In the genomic region with DNA sequence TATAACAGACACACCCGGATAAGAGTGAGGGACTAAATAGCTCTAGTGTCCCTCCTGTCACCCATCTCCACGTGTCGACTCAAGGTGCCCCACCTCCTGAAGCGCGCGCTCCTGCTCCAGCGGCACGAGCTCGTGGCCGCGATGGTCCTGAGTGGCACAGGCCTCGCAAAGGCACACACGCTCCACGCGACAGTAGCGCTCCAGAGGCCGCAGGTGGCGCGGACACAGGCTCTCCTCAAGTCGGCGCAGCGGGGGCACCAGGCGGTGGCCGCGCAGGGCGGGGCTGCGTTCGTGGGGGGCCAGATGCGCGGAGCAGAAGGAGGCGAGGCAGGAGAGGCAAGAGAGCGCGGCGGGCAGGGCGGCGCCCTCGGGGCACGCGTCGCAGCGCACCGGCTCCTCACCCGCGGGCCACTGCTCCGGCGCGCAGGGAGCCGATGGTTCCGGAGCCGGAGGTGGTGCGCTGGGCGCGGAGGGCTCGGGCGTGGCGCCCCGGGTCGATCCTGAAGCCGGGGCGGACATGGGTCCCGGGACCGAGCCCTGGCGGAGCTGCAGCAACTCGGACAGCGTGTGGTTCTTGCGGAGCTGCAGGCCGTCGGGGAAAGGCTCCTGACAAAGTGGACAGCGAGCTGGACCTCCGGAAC, we compare ENCODE assay signal across 8 mouse cellular contexts. TPM values are rescaled to one million over a fixed set of nuclear protein-coding genes. Genes with fewer than 3 reads are reported as not detected.
DNase-seq lines count a peak whose midpoint lies in the region; ATAC-seq and TF ChIP-seq lines count a peak whose summit lies in the region.

No protein-coding gene starts in this region.

- TF ChIP-seq CTCF in thymus, adult 2 months (IDR thresholded peaks at IDR 0.05; ENCODE audit: borderline replicate concordance, control insufficient read depth, extremely low read depth, insufficient read depth, low read length, poor library complexity) = no peak
- 0 out of 2 replicates have a peak, but pooled peaks have one; percentile 2 for TF ChIP-seq CTCF in kidney, adult 2 months (conservative IDR thresholded peaks at IDR 0.05; ENCODE audit: insufficient read depth, insufficient read length, low read depth, low read length)
- TF ChIP-seq CTCF in stomach, postnatal 0 days (IDR thresholded peaks at IDR 0.05; ENCODE audit: low read depth) = peak; percentile 41

- H3K36me3 ChIP-seq in thymus, adult 2 months (ENCODE audit: control insufficient read depth, insufficient read depth, low read length) = no peaks in the 10 kb centered on the region
- no peaks in the 10 kb centered on the region for H3K36me3 ChIP-seq in forebrain, embryonic 16.5 days (ENCODE audit: control insufficient read depth, insufficient read depth)
- H3K36me3 ChIP-seq in kidney, adult 2 months (ENCODE audit: control insufficient read depth, insufficient read depth, low read length) = peaks cover 2% of the 10 kb centered on the region; the same call in 1 of the 2 replicates
- 0 out of 2 replicates have a peak, but pooled peaks cover 2% of the 10 kb centered on the region for H3K36me3 ChIP-seq in stomach, postnatal 0 days (ENCODE audit: control insufficient read depth, insufficient read depth, low read length)

- no peak overlapping the region for H3K27ac ChIP-seq in thymus, adult 2 months (ENCODE audit: control insufficient read depth, insufficient read depth, low read length)
- H3K27ac ChIP-seq in forebrain, embryonic 16.5 days (ENCODE audit: low read length) = no peak overlapping the region
- H3K27ac ChIP-seq in kidney, adult 2 months (ENCODE audit: insufficient read depth, low read depth, low read length) = peak overlapping the region; percentile 91
- H3K27ac ChIP-seq in stomach, postnatal 0 days (replicated peaks) = peak overlapping the region; percentile 86

- H3K4me1 ChIP-seq in thymus, adult 2 months (replicated peaks; ENCODE audit: control insufficient read depth, insufficient read depth, low read length) = peaks cover 8% of the 10 kb centered on the region; the same call in 1 of the 2 replicates
- H3K4me1 ChIP-seq in forebrain, embryonic 16.5 days (replicated peaks; ENCODE audit: control insufficient read depth, insufficient read depth, low read length) = peaks cover 35% of the 10 kb centered on the region
- H3K4me1 ChIP-seq in kidney, adult 2 months (ENCODE audit: control insufficient read depth, insufficient read depth, low read length) = peaks cover 26% of the 10 kb centered on the region; the same call in 1 of the 2 replicates
- H3K4me1 ChIP-seq in stomach, postnatal 0 days (replicated peaks; ENCODE audit: control insufficient read depth, insufficient read depth) = peaks cover 18% of the 10 kb centered on the region

- H3K4me2 ChIP-seq in forebrain, embryonic 16.5 days (ENCODE audit: low read length) = peak overlapping the region; percentile 50
- peak overlapping the region; percentile 79 for H3K4me2 ChIP-seq in stomach, postnatal 0 days (replicated peaks; ENCODE audit: low read depth)

- DNase-seq in thymus, adult 2 months = no peak
- DNase-seq in thymus, adult 18-20 months = no peak
- peak; percentile 62 for DNase-seq in kidney, adult 2 months
- DNase-seq in lung, postnatal 4 days = peak; percentile 55 to 67
- DNase-seq in stomach, postnatal 0 days (ENCODE audit: low spot score) = peak; percentile 62
- DNase-seq in cerebellum, adult 9-10 months = no peak

- H3K4me3 ChIP-seq in thymus, adult 2 months (ENCODE audit: control insufficient read depth, insufficient read depth, low read length) = peak overlapping the region; percentile 33
- peak overlapping the region; percentile 39 for H3K4me3 ChIP-seq in forebrain, embryonic 16.5 days (replicated peaks; ENCODE audit: low read length)
- peak overlapping the region; percentile 90 for H3K4me3 ChIP-seq in kidney, adult 2 months (ENCODE audit: insufficient read depth, low read depth, low read length)
- peak overlapping the region; percentile 71 for H3K4me3 ChIP-seq in stomach, postnatal 0 days (ENCODE audit: low read depth, low read length)

- H3K27me3 ChIP-seq in thymus, adult 2 months (ENCODE audit: control insufficient read depth, insufficient read depth, low read length) = peaks cover 11% of the 10 kb centered on the region; the same call in 1 of the 2 replicates
- H3K27me3 ChIP-seq in forebrain, embryonic 16.5 days (replicated peaks; ENCODE audit: control insufficient read depth, insufficient read depth, low read length) = peaks cover 54% of the 10 kb centered on the region
- H3K27me3 ChIP-seq in kidney, adult 2 months (replicated peaks; ENCODE audit: control insufficient read depth, insufficient read depth, low read length) = no peaks in the 10 kb centered on the region
- no peaks in the 10 kb centered on the region for H3K27me3 ChIP-seq in stomach, postnatal 0 days (ENCODE audit: control insufficient read depth, insufficient read depth, low read length)

- no peak for TF ChIP-seq POLR2A in thymus, adult 2 months (IDR thresholded peaks at IDR 0.05; ENCODE audit: control insufficient read depth, extremely low read depth, insufficient read depth, low read length, poor library complexity)
- peak; percentile 19 for TF ChIP-seq POLR2A in kidney, adult 2 months (IDR thresholded peaks at IDR 0.05; ENCODE audit: low read depth, low read length)

- peak overlapping the region; percentile 38 for H3K9ac ChIP-seq in forebrain, embryonic 16.5 days (replicated peaks; ENCODE audit: low read depth, low read length)
- H3K9ac ChIP-seq in stomach, postnatal 0 days (ENCODE audit: low read length) = peak overlapping the region; percentile 80

- 2% methylated on average over 70 of the region's 70 CpGs for WGBS in thymus, adult 2 months
- WGBS in forebrain, embryonic 16.5 days = 1% methylated on average over 69 of the region's 70 CpGs
- under 1% methylated on average over 67 of the region's 70 CpGs for WGBS in kidney, adult 2 months
- WGBS in stomach, postnatal 0 days = under 1% methylated on average over 55 of the region's 70 CpGs

- no peak for TF ChIP-seq EP300 in stomach, postnatal 0 days (optimal IDR thresholded peaks at IDR 0.05)

- ATAC-seq in forebrain, embryonic 16.5 days = no peak
- ATAC-seq in stomach, postnatal 0 days (ENCODE audit: low FRiP score, low TSS enrichment) = peak; percentile 15
- no peak for ATAC-seq in monocyte, adult 5-6 weeks (replicated peaks; ENCODE audit: insufficient number of reproducible peaks, low FRiP score, low TSS enrichment, poor library complexity, severe bottlenecking)

- H3K9me3 ChIP-seq in forebrain, embryonic 16.5 days (ENCODE audit: control insufficient read depth, low read length) = no peaks in the 10 kb centered on the region
- H3K9me3 ChIP-seq in stomach, postnatal 0 days (ENCODE audit: control insufficient read depth, low read length) = no peaks in the 10 kb centered on the region

RNA-seq across cellular contexts. Expression of a gene that starts 17.4 kb away (rescaled TPM):
- 27.6 and 30.0 TPM in 2 replicates for polyA plus RNA-seq in thymus, adult 2 months (2012; rRNA removed)
- polyA plus RNA-seq in forebrain, embryonic 16.5 days (2015; fragmentation: Nextera tagmentation; extraction: Ambion mirVana) = 6.6 and 8.7 TPM in 2 replicates
- polyA plus RNA-seq in kidney, adult 2 months (2012; rRNA removed) = 34.9 and 39.6 TPM in 2 replicates
- 33.8 and 34.6 TPM in 2 replicates for polyA plus RNA-seq in stomach, postnatal 0 days (2015; fragmentation: Nextera tagmentation; extraction: Ambion mirVana)
- not detected in 3 replicates for total RNA-seq in monocyte, adult 5-6 weeks (2017)

RNA-seq across cellular contexts. Expression of a gene that starts 21.4 kb away (rescaled TPM):
- 24.5 and 26.7 TPM in 2 replicates for polyA plus RNA-seq in thymus, adult 2 months (2012; rRNA removed)
- 2.0 TPM in 2 replicates for polyA plus RNA-seq in forebrain, embryonic 16.5 days (2015; fragmentation: Nextera tagmentation; extraction: Ambion mirVana)
- polyA plus RNA-seq in kidney, adult 2 months (2012; rRNA removed) = 9.5 and 9.6 TPM in 2 replicates
- polyA plus RNA-seq in stomach, postnatal 0 days (2015; fragmentation: Nextera tagmentation; extraction: Ambion mirVana) = 3.3 and 4.1 TPM in 2 replicates
- 13.9 to 23.1 TPM (median 20.1 TPM) in 3 replicates for total RNA-seq in monocyte, adult 5-6 weeks (2017)

RNA-seq across cellular contexts. Expression of a gene that starts 22.8 kb away (rescaled TPM):
- polyA plus RNA-seq in thymus, adult 2 months (2012; rRNA removed) = 288 and 314 TPM in 2 replicates
- 162 and 163 TPM in 2 replicates for polyA plus RNA-seq in forebrain, embryonic 16.5 days (2015; fragmentation: Nextera tagmentation; extraction: Ambion mirVana)
- polyA plus RNA-seq in kidney, adult 2 months (2012; rRNA removed) = 391 and 392 TPM in 2 replicates
- 71.0 and 89.6 TPM in 2 replicates for polyA plus RNA-seq in stomach, postnatal 0 days (2015; fragmentation: Nextera tagmentation; extraction: Ambion mirVana)
- total RNA-seq in monocyte, adult 5-6 weeks (2017) = 59.0 to 73.8 TPM (median 62.7 TPM) in 3 replicates

RNA-seq across cellular contexts. Expression of a gene that starts 29.1 kb away (rescaled TPM):
- 49.0 and 54.7 TPM in 2 replicates for polyA plus RNA-seq in thymus, adult 2 months (2012; rRNA removed)
- 65.3 and 75.2 TPM in 2 replicates for polyA plus RNA-seq in forebrain, embryonic 16.5 days (2015; fragmentation: Nextera tagmentation; extraction: Ambion mirVana)
- polyA plus RNA-seq in kidney, adult 2 months (2012; rRNA removed) = 69.9 and 70.7 TPM in 2 replicates
- 49.5 and 50.2 TPM in 2 replicates for polyA plus RNA-seq in stomach, postnatal 0 days (2015; fragmentation: Nextera tagmentation; extraction: Ambion mirVana)
- 10.7 to 28.4 TPM (median 15.3 TPM) in 3 replicates for total RNA-seq in monocyte, adult 5-6 weeks (2017)

RNA-seq across cellular contexts. Expression of a gene that starts 31.8 kb away (rescaled TPM):
- polyA plus RNA-seq in thymus, adult 2 months (2012; rRNA removed) = 95.3 and 98.6 TPM in 2 replicates
- 0.60 and 0.62 TPM in 2 replicates for polyA plus RNA-seq in forebrain, embryonic 16.5 days (2015; fragmentation: Nextera tagmentation; extraction: Ambion mirVana)
- polyA plus RNA-seq in kidney, adult 2 months (2012; rRNA removed) = 1.1 and 2.4 TPM in 2 replicates
- polyA plus RNA-seq in stomach, postnatal 0 days (2015; fragmentation: Nextera tagmentation; extraction: Ambion mirVana) = 2.3 and 2.8 TPM in 2 replicates
- total RNA-seq in monocyte, adult 5-6 weeks (2017) = 27.7 to 53.1 TPM (median 29.1 TPM) in 3 replicates

Comparison
In these comparisons a context has a peak if more than half of its experiments do, and no peak if none do; other contexts are left out.
1. DNase-seq: peak in kidney, adult 2 months (single experiment), lung, postnatal 4 days (2 of 2) and stomach, postnatal 0 days (single experiment); none in thymus, adult 2 months (single experiment), thymus, adult 18-20 months (0 of 2) and cerebellum, adult 9-10 months (single experiment).
2. H3K27ac ChIP-seq: peak in kidney, adult 2 months (single experiment) and stomach, postnatal 0 days (single experiment); none in thymus, adult 2 months (single experiment) and forebrain, embryonic 16.5 days (single experiment).
3. H3K4me3 ChIP-seq: peak in every context shown above with its lines; median percentile 90 in kidney, adult 2 months; 71 in stomach, postnatal 0 days; 39 in forebrain, embryonic 16.5 days; 33 in thymus, adult 2 months.